Mouse (Mus musculus): ENCODE measurements around the gene Slc39a11. TPM values are rescaled to one million over a fixed set of nuclear protein-coding genes. Genes with fewer than 3 reads are reported as not detected.

Gene Slc39a11
- polyA plus RNA-seq, 1 experiment from 2014 or later, result 56.6 TPM

- Histone ChIP-seq H3K27ac (replicated peaks) (0 out of 2 replicates have a peak overlapping the region, but pooled peaks have one; percentile 13), H3K27me3 (ENCODE audit: control insufficient read depth, insufficient read depth, low read length) (no peaks in the 10 kb centered on the region), H3K9ac (ENCODE audit: low read length) (no peak overlapping the region), H3K36me3 (ENCODE audit: control insufficient read depth, insufficient read depth, low read length) (no peaks in the 10 kb centered on the region), H3K9me3 (ENCODE audit: control insufficient read depth, low read length) (no peaks in the 10 kb centered on the region), H3K4me2 (replicated peaks; ENCODE audit: low read depth) (peak overlapping the region; percentile 6; the same call in 1 of the 2 replicates), H3K4me3 (ENCODE audit: low read depth, low read length) (no peak overlapping the region), H3K4me1 (replicated peaks; ENCODE audit: control insufficient read depth, insufficient read depth) (no peaks in the 10 kb centered on the region)
- DNase-seq (ENCODE audit: low spot score) (peak; percentile 65), ATAC-seq (ENCODE audit: low FRiP score, low TSS enrichment) (peak; percentile 43; the same call in 1 of the 2 replicates)
- TF ChIP-seq CTCF (IDR thresholded peaks at IDR 0.05; ENCODE audit: low read depth) (peak; percentile 78), EP300 (optimal IDR thresholded peaks at IDR 0.05) (no peak)
- 21% methylated on average over 24 of the region's 24 CpGs for WGBS
Measured at GRCm38 (mm10) chr11:113611664-113612611, 37.9 kb downstream of the Slc39a11 start.

- DNase-seq (ENCODE audit: low spot score) (no peak), ATAC-seq (ENCODE audit: low FRiP score, low TSS enrichment) (no peak)
- no peaks in the 10 kb centered on the region for H3K4me1 ChIP-seq (replicated peaks; ENCODE audit: control insufficient read depth, insufficient read depth)
- no peak overlapping the region for H3K4me2 ChIP-seq (replicated peaks; ENCODE audit: low read depth)
- TF ChIP-seq CTCF (IDR thresholded peaks at IDR 0.05; ENCODE audit: low read depth) (no peak), EP300 (optimal IDR thresholded peaks at IDR 0.05) (no peak)
- no peaks in the 10 kb centered on the region for H3K36me3 ChIP-seq (ENCODE audit: control insufficient read depth, insufficient read depth, low read length)
- H3K27ac ChIP-seq (replicated peaks), result no peak overlapping the region
- no peak overlapping the region for H3K9ac ChIP-seq (ENCODE audit: low read length)
- no peaks in the 10 kb centered on the region for H3K9me3 ChIP-seq (ENCODE audit: control insufficient read depth, low read length)
- 64% methylated on average over 10 of the region's 10 CpGs for WGBS
- H3K4me3 ChIP-seq (ENCODE audit: low read depth, low read length), result no peak overlapping the region
- H3K27me3 ChIP-seq (ENCODE audit: control insufficient read depth, insufficient read depth, low read length), result no peaks in the 10 kb centered on the region
Measured at GRCm38 (mm10) chr11:113611112-113611646, 38.7 kb downstream of the Slc39a11 start.

DNA sequence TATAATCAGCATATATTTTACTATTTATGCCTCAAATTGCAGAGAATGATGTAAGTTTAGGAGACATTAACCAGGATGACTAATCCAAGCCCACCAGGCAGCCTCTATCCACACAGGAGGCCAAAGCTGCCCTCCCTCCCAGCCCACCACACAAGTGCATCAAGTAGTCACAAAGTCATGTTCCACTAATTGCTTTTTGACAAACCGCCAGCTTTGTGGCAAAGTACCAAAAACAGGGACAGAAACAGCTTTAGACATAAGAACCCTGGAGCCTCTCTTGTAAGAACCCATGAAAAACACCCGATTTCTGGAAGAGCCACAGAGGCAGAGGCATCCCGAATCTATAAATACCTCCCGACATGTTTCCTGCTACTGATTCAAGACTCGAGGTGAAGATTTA lies 39.6 kb downstream of the Slc39a11 start:
- H3K27me3 ChIP-seq (ENCODE audit: control insufficient read depth, insufficient read depth, low read length), result no peaks in the 10 kb centered on the region
- no peak overlapping the region for H3K4me2 ChIP-seq (replicated peaks; ENCODE audit: low read depth)
- ATAC-seq (ENCODE audit: low FRiP score, low TSS enrichment) (no peak), DNase-seq (ENCODE audit: low spot score) (no peak)
- TF ChIP-seq CTCF (IDR thresholded peaks at IDR 0.05; ENCODE audit: low read depth) (no peak), EP300 (optimal IDR thresholded peaks at IDR 0.05) (no peak)
- H3K9ac ChIP-seq (ENCODE audit: low read length), result no peak overlapping the region
- 0 out of 2 replicates have a peak overlapping the region, but pooled peaks have one; percentile 36 for H3K27ac ChIP-seq (replicated peaks)
- no peak overlapping the region for H3K4me3 ChIP-seq (ENCODE audit: low read depth, low read length)
- no peaks in the 10 kb centered on the region for H3K9me3 ChIP-seq (ENCODE audit: control insufficient read depth, low read length)
- H3K4me1 ChIP-seq (replicated peaks; ENCODE audit: control insufficient read depth, insufficient read depth), result no peaks in the 10 kb centered on the region
- H3K36me3 ChIP-seq (ENCODE audit: control insufficient read depth, insufficient read depth, low read length), result no peaks in the 10 kb centered on the region
- 41% methylated on average over 5 of the region's 5 CpGs for WGBS

- ATAC-seq (ENCODE audit: low FRiP score, low TSS enrichment), result peak; percentile 35; the same call in 1 of the 2 replicates
- H3K4me2 ChIP-seq (replicated peaks; ENCODE audit: low read depth), result no peak overlapping the region
- no peak overlapping the region for H3K27ac ChIP-seq (replicated peaks)
Measured at GRCm38 (mm10) chr11:113609581-113609980, 40.3 kb downstream of the Slc39a11 start.

DNA sequence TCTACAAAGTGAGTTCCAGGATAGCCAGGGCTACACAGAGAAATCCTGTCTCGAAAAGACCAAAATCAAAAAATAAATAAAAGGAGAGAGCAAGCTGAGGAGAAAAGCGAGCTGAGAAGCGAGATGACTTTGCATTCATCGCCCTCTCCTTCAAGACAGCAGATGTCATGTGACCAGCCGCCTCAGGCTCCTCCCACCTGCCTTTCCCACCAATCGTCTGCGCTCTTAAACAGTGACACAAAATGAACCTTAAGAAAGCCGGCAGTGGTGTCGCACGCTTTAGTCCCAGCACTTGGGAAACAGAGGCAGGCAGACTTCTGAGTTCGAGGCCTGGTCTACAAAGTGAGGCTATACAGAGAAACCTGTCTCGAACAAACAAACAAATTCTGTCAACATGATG lies 42.3 kb downstream of the Slc39a11 start:
- Histone ChIP-seq H3K27ac (replicated peaks) (no peak overlapping the region), H3K9me3 (ENCODE audit: control insufficient read depth, low read length) (no peaks in the 10 kb centered on the region), H3K4me1 (replicated peaks; ENCODE audit: control insufficient read depth, insufficient read depth) (no peaks in the 10 kb centered on the region), H3K4me2 (replicated peaks; ENCODE audit: low read depth) (no peak overlapping the region), H3K9ac (ENCODE audit: low read length) (no peak overlapping the region), H3K27me3 (ENCODE audit: control insufficient read depth, insufficient read depth, low read length) (no peaks in the 10 kb centered on the region), H3K4me3 (ENCODE audit: low read depth, low read length) (no peak overlapping the region), H3K36me3 (ENCODE audit: control insufficient read depth, insufficient read depth, low read length) (no peaks in the 10 kb centered on the region)
- DNase-seq (ENCODE audit: low spot score), result no peak
- WGBS, result 94% methylated on average over 12 of the region's 12 CpGs
- TF ChIP-seq EP300 (optimal IDR thresholded peaks at IDR 0.05) (no peak), CTCF (IDR thresholded peaks at IDR 0.05; ENCODE audit: low read depth) (no peak)
- no peak for ATAC-seq (ENCODE audit: low FRiP score, low TSS enrichment)

More at GRCm38 (mm10) chr11:113609581-113609980, 40.3 kb downstream of the Slc39a11 start:
- Histone ChIP-seq H3K9me3 (ENCODE audit: control insufficient read depth, low read length) (no peaks in the 10 kb centered on the region), H3K9ac (ENCODE audit: low read length) (no peak overlapping the region), H3K4me3 (ENCODE audit: low read depth, low read length) (no peak overlapping the region), H3K36me3 (ENCODE audit: control insufficient read depth, insufficient read depth, low read length) (no peaks in the 10 kb centered on the region), H3K4me1 (replicated peaks; ENCODE audit: control insufficient read depth, insufficient read depth) (no peaks in the 10 kb centered on the region), H3K27me3 (ENCODE audit: control insufficient read depth, insufficient read depth, low read length) (no peaks in the 10 kb centered on the region)
- 53% methylated on average over 5 of the region's 5 CpGs for WGBS
- no peak for DNase-seq (ENCODE audit: low spot score)
- TF ChIP-seq CTCF (IDR thresholded peaks at IDR 0.05; ENCODE audit: low read depth) (no peak), EP300 (optimal IDR thresholded peaks at IDR 0.05) (no peak)
